In the genomic region with DNA sequence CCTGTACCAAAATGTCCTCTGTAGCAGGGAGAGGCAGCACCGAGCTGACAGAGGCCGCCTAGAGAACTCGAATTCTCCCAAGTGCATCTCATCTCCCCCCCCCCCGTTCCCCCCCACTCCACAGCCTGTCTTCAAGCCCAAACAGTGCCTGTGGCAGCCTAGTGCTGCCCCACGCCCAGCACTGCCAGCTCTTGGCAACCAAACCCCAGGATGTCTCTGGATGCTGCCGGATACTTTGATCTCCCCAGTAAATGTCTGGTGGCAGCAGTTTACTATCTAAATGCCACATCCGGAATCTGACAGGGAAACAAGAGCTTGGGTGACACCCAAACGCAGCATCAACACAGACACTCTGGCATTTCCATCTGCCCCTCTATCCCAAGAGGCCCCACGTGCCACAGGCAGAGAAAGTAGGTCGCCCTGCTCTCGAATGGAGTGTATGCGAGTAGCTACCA, we compare ENCODE assay signal across 10 mouse cellular contexts.
DNase-seq lines count a peak whose midpoint lies in the region; ATAC-seq lines count a peak whose summit lies in the region.
"Had no signal": no experiment of that assay in that cellular context is flagged by ENCODE, and none has a peak within 500 bp of the region (broad histone marks: within the 10 kb centered on the region; RNA-seq: fewer than 3 reads in every experiment).

No protein-coding gene starts in this region.

- no peak overlapping the region for H3K4me3 ChIP-seq in forebrain, embryonic 10.5 days
- H3K4me3 ChIP-seq in forebrain, embryonic 11.5 days (ENCODE audit: low read depth, low read length): no peak overlapping the region
- H3K4me3 ChIP-seq in forebrain, embryonic 13.5 days: no peak overlapping the region
- H3K4me3 ChIP-seq: heart, embryonic 15.5 days had no signal

- 0 out of 2 replicates have a peak overlapping the region, but pooled peaks have one; percentile 41 for H3K27ac ChIP-seq in forebrain, embryonic 10.5 days
- no peak overlapping the region for H3K27ac ChIP-seq in forebrain, embryonic 11.5 days (ENCODE audit: low read depth, low read length)
- peak overlapping the region; percentile 14; the same call in 1 of the 2 replicates for H3K27ac ChIP-seq in forebrain, embryonic 13.5 days
- H3K27ac ChIP-seq: heart, embryonic 15.5 days had no signal

- DNase-seq in forebrain, embryonic 10.5 days (ENCODE audit: extremely low spot score, low spot score): no peak
- no peak for DNase-seq in forebrain, embryonic 11.5 days (ENCODE audit: low spot score)
- DNase-seq in lung, postnatal 10 days: peak; percentile 33
- no peak for DNase-seq in lung, postnatal 14 days
- peak; percentile 88 for DNase-seq in retina, postnatal 1 day
- no peak for DNase-seq in right cerebral cortex, adult 18-20 months
- DNase-seq in kidney, postnatal 36 days: no peak

- H3K4me2 ChIP-seq in forebrain, embryonic 11.5 days (ENCODE audit: low read depth, low read length, severe bottlenecking): no peak overlapping the region
- H3K4me2 ChIP-seq in forebrain, embryonic 13.5 days: no peak overlapping the region
- H3K4me2 ChIP-seq: heart, embryonic 15.5 days; liver, embryonic 11.5 days had no signal

- no peaks in the 10 kb centered on the region for H3K36me3 ChIP-seq in forebrain, embryonic 10.5 days (replicated peaks)
- H3K36me3 ChIP-seq in forebrain, embryonic 11.5 days (ENCODE audit: control insufficient read depth, insufficient read depth, low read length): no peaks in the 10 kb centered on the region
- H3K36me3 ChIP-seq in forebrain, embryonic 13.5 days (ENCODE audit: poor library complexity, severe bottlenecking): no peaks in the 10 kb centered on the region
- H3K36me3 ChIP-seq: heart, embryonic 15.5 days had no signal

- no peaks in the 10 kb centered on the region for H3K9me3 ChIP-seq in forebrain, embryonic 10.5 days
- H3K9me3 ChIP-seq in forebrain, embryonic 11.5 days (ENCODE audit: control insufficient read depth, low read length): no peaks in the 10 kb centered on the region
- no peaks in the 10 kb centered on the region for H3K9me3 ChIP-seq in forebrain, embryonic 13.5 days (replicated peaks)
- H3K9me3 ChIP-seq: heart, embryonic 15.5 days had no signal

- H3K4me1 ChIP-seq in forebrain, embryonic 10.5 days: peaks cover 18% of the 10 kb centered on the region
- H3K4me1 ChIP-seq in forebrain, embryonic 11.5 days (replicated peaks; ENCODE audit: control insufficient read depth, insufficient read depth, low read length): no peaks in the 10 kb centered on the region
- peaks cover 14% of the 10 kb centered on the region for H3K4me1 ChIP-seq in forebrain, embryonic 13.5 days

- WGBS in forebrain, embryonic 10.5 days: 79% methylated on average over 12 of the region's 12 CpGs
- WGBS in forebrain, embryonic 11.5 days: 74% methylated on average over 12 of the region's 12 CpGs
- 54% methylated on average over 12 of the region's 12 CpGs for WGBS in forebrain, embryonic 13.5 days

- no peak overlapping the region for H3K9ac ChIP-seq in forebrain, embryonic 11.5 days (ENCODE audit: low read length)
- no peak overlapping the region for H3K9ac ChIP-seq in forebrain, embryonic 13.5 days
- H3K9ac ChIP-seq: heart, embryonic 15.5 days had no signal

- no peak for ATAC-seq in forebrain, embryonic 11.5 days (replicated peaks; ENCODE audit: low FRiP score)
- ATAC-seq in forebrain, embryonic 13.5 days: peak; percentile 76

- H3K27me3 ChIP-seq in forebrain, embryonic 10.5 days (ENCODE audit: poor library complexity, severe bottlenecking): no peaks in the 10 kb centered on the region
- H3K27me3 ChIP-seq in forebrain, embryonic 11.5 days (ENCODE audit: control insufficient read depth, insufficient read depth, low read length): no peaks in the 10 kb centered on the region
- no peaks in the 10 kb centered on the region for H3K27me3 ChIP-seq in forebrain, embryonic 13.5 days
- H3K27me3 ChIP-seq: heart, embryonic 15.5 days had no signal

Comparison
In these comparisons a context has a peak if more than half of its experiments do, and no peak if none do; other contexts are left out.
1. DNase-seq: peak in lung, postnatal 10 days (single experiment) and retina, postnatal 1 day (single experiment); none in forebrain, embryonic 10.5 days (single experiment), forebrain, embryonic 11.5 days (single experiment), lung, postnatal 14 days (single experiment), right cerebral cortex, adult 18-20 months (single experiment) and kidney, postnatal 36 days (0 of 2).